Mouse (Mus musculus) CH12.LX (cell line): ENCODE measurements around the gene Lsg1. TPM values are rescaled to one million over a fixed set of nuclear protein-coding genes. Genes with fewer than 3 reads are reported as not detected.

Experiments
- DNase-seq: peaks from one replicate; pipeline ENCODE4 v3.0.0-alpha.2; 2013; ENCODE audit errors: extremely low read depth
- H3K27ac ChIP-seq: 2 replicates; pipeline ENCODE4 v1.5.1; 2012; ENCODE audit warnings: low read depth, mild to moderate bottlenecking, control low read depth, moderate library complexity; ENCODE audit not compliant: insufficient read depth
- H3K27me3 ChIP-seq: replicated peaks from 2 replicates; pipeline ENCODE3; 2012; ENCODE audit warnings: inconsistent platforms
- H3K36me3 ChIP-seq, 2 experiments: replicated peaks in 1 of 2; 2 replicates each; pipeline versions ENCODE3 to v1.6.1; 2012; ENCODE audit warnings: inconsistent platforms in 1 of 2, low read length in 1 of 2, mild to moderate bottlenecking in 1 of 2, mixed read lengths in 1 of 2, moderate library complexity in 1 of 2; ENCODE audit not compliant: control insufficient read depth in 1 of 2, insufficient read depth in 1 of 2
- H3K4me1 ChIP-seq, 2 experiments: 2 replicates each; pipeline ENCODE4 v1.6.1; 2012; ENCODE audit warnings: inconsistent platforms in 1 of 2, moderate library complexity in 1 of 2; ENCODE audit not compliant: insufficient read depth in 2 of 2, control insufficient read depth in 1 of 2
- H3K4me2 ChIP-seq: 2 replicates; pipeline ENCODE4 v1.6.1; 2012; ENCODE audit warnings: low read depth, mild to moderate bottlenecking, control low read depth; ENCODE audit not compliant: poor library complexity, insufficient read depth, severe bottlenecking
- H3K4me3 ChIP-seq, 3 experiments: fragments of 150-350 bp in 1 of 3; sonication (generic) in 1 of 3; replicated peaks in 1 of 3; 2 replicates each; pipeline versions ENCODE3 to v1.5.1; 2011 to 2012; ENCODE audit warnings: low read depth in 2 of 3, low read length in 2 of 3, mild to moderate bottlenecking in 2 of 3, moderate library complexity in 2 of 3, control low read depth in 1 of 3, improper control_type of control experiment in 1 of 3, inconsistent platforms in 1 of 3, mixed read lengths in 1 of 3; ENCODE audit not compliant: poor library complexity in 1 of 3
- H3K79me2 ChIP-seq: replicated peaks from 2 replicates; pipeline ENCODE4 v1.6.1; 2012; ENCODE audit warnings: mild to moderate bottlenecking, moderate library complexity; ENCODE audit not compliant: control insufficient read depth, poor library complexity, insufficient read depth, severe bottlenecking; ENCODE audit errors: extremely low read depth
- H3K9ac ChIP-seq: 2 replicates; pipeline ENCODE4 v1.6.1; 2012; ENCODE audit warnings: low read depth, mild to moderate bottlenecking, control low read depth, moderate library complexity; ENCODE audit not compliant: insufficient read depth
- H3K9me3 ChIP-seq: replicated peaks from 2 replicates; pipeline ENCODE3; 2012; ENCODE audit warnings: low read length, inconsistent platforms, mixed read lengths
- BHLHE40 ChIP-seq: IDR thresholded peaks from 2 replicates; pipeline ENCODE4 v1.6.1; 2011; ENCODE audit warnings: mild to moderate bottlenecking, low read depth, low read length, improper control_type of control experiment
- CHD1 ChIP-seq: IDR thresholded peaks from 2 replicates; pipeline ENCODE4 v1.6.1; 2012; ENCODE audit warnings: low read depth, low read length, improper control_type of control experiment, inconsistent platforms
- CHD2 ChIP-seq: IDR thresholded peaks from 2 replicates; pipeline ENCODE4 v1.6.1; 2011; ENCODE audit warnings: low read length, improper control_type of control experiment
- CTCF ChIP-seq, 2 experiments: IDR thresholded peaks in 1 of 2; conservative IDR thresholded peaks in 1 of 2; 2 replicates each; pipeline ENCODE4 v1.5.1; 2011 to 2012; ENCODE audit warnings: low read depth in 2 of 2, low read length in 2 of 2, improper control_type of control experiment in 1 of 2, inconsistent platforms in 1 of 2, mild to moderate bottlenecking in 1 of 2, moderate library complexity in 1 of 2
- E2F4 ChIP-seq: IDR thresholded peaks from 2 replicates; pipeline ENCODE4 v1.6.1; 2011; ENCODE audit warnings: low read depth, low read length, improper control_type of control experiment; ENCODE audit not compliant: insufficient replicate concordance
- ELF1 ChIP-seq: IDR thresholded peaks from 2 replicates; pipeline ENCODE4 v1.6.1; 2014; ENCODE audit warnings: low read depth, mild to moderate bottlenecking, inconsistent platforms, low read length, improper control_type of control experiment
- EP300 ChIP-seq: IDR thresholded peaks from 2 replicates; pipeline ENCODE4 v1.6.1; 2011; ENCODE audit warnings: low read length, improper control_type of control experiment
- ETS1 ChIP-seq: conservative IDR thresholded peaks from 2 replicates; pipeline ENCODE4 v1.6.1; 2012; ENCODE audit warnings: low read depth, mild to moderate bottlenecking, inconsistent platforms, low read length, improper control_type of control experiment, moderate library complexity
- GABPA ChIP-seq: IDR thresholded peaks from 2 replicates; pipeline ENCODE4 v1.6.1; 2012; ENCODE audit warnings: low read depth, low read length, improper control_type of control experiment, inconsistent platforms; ENCODE audit not compliant: insufficient replicate concordance
- HCFC1 ChIP-seq: IDR thresholded peaks from 2 replicates; pipeline ENCODE4 v1.6.1; 2012; ENCODE audit warnings: low read depth, mild to moderate bottlenecking, inconsistent platforms, low read length, improper control_type of control experiment
- JUND ChIP-seq: conservative IDR thresholded peaks from 2 replicates; pipeline ENCODE4 v1.6.1; 2011; ENCODE audit warnings: low read depth, low read length, improper control_type of control experiment
- MAFK ChIP-seq: IDR thresholded peaks from 2 replicates; pipeline ENCODE4 v1.6.1; 2011; ENCODE audit warnings: low read length, improper control_type of control experiment; ENCODE audit not compliant: insufficient replicate concordance
- MEF2A ChIP-seq: IDR thresholded peaks from 2 replicates; pipeline ENCODE4 v1.6.1; 2014; ENCODE audit warnings: low read depth, mild to moderate bottlenecking, inconsistent platforms, low read length, improper control_type of control experiment, borderline replicate concordance
- MXI1 ChIP-seq: IDR thresholded peaks from 2 replicates; pipeline ENCODE4 v1.6.1; 2011; ENCODE audit warnings: mild to moderate bottlenecking, low read depth, low read length, improper control_type of control experiment
- MYC ChIP-seq: IDR thresholded peaks from 2 replicates; pipeline ENCODE4 v1.6.1; 2011; ENCODE audit warnings: low read depth, mild to moderate bottlenecking, improper control_type of control experiment, low read length
- NELFE ChIP-seq: IDR thresholded peaks from 2 replicates; pipeline ENCODE4 v1.6.1; 2011; ENCODE audit warnings: low read depth, low read length, improper control_type of control experiment
- POLR2A ChIP-seq: IDR thresholded peaks from 2 replicates; pipeline ENCODE4 v1.6.1; 2011; ENCODE audit warnings: low read depth, mild to moderate bottlenecking, improper control_type of control experiment, low read length
- RCOR1 ChIP-seq: conservative IDR thresholded peaks from 2 replicates; pipeline ENCODE4 v1.6.1; 2012; ENCODE audit warnings: low read depth, mild to moderate bottlenecking, inconsistent platforms, low read length, improper control_type of control experiment
- TBP ChIP-seq: conservative IDR thresholded peaks from 2 replicates; pipeline ENCODE4 v1.6.1; 2011; ENCODE audit warnings: low read depth, low read length, improper control_type of control experiment
- TCF12 ChIP-seq: IDR thresholded peaks from 2 replicates; pipeline ENCODE4 v1.6.1; 2014; ENCODE audit warnings: low read depth, mild to moderate bottlenecking, inconsistent platforms, low read length, improper control_type of control experiment
- USF1 ChIP-seq: IDR thresholded peaks from 2 replicates; pipeline ENCODE4 v1.6.1; 2014; ENCODE audit warnings: low read depth, mild to moderate bottlenecking, inconsistent platforms, low read length, improper control_type of control experiment
- ZC3H11A ChIP-seq: IDR thresholded peaks from 2 replicates; pipeline ENCODE4 v1.6.1; 2012; ENCODE audit warnings: low read depth, mild to moderate bottlenecking, inconsistent platforms, low read length, improper control_type of control experiment
- ZKSCAN1 ChIP-seq: IDR thresholded peaks from 2 replicates; pipeline ENCODE4 v1.6.1; 2012; ENCODE audit warnings: low read depth, inconsistent platforms, low read length, improper control_type of control experiment, borderline replicate concordance
- dilution Hi-C: fragments of 300-500 bp; cut with MboI; formaldehyde crosslinking; loops from 2 replicates; pipeline ENCODE4 v1.14.3; 2020; ENCODE audit warnings: low sequenced_read_pairs; ENCODE audit not compliant: extremely low pct_unique_long_range_greater_than_20kb, extremely low pct_ligation_motif_present
- in situ Hi-C: fragments of 300-500 bp; cut with MboI; formaldehyde crosslinking; loops from 3 replicates; pipeline ENCODE4 v1.14.3; 2019; ENCODE audit warnings: low sequenced_read_pairs, low pct_ligation_motif_present, low pct_unique_long_range_greater_than_20kb, mixed read lengths
- polyA plus RNA-seq: library from polyadenylated mRNA; unstranded; fragments of >175 nt; gene quantifications from 2 replicates; pipeline ENCODE4 v1.2.1, GENCODE M21; 2012; ENCODE audit warnings: low read depth; ENCODE audit not compliant: insufficient read length
- total RNA-seq, 2 experiments: library from RNA; depleted of rRNA; stranded (reverse); fragments of 300-350 nt in 1 of 2; fragments of >200 nt in 1 of 2; gene quantifications; 2 replicates each; pipeline ENCODE4 v1.2.3; 2012 to 2014

Gene Lsg1
- total and polyA plus RNA-seq, 3 experiments = 58.4 to 189 (median 94.7) TPM

DNA sequence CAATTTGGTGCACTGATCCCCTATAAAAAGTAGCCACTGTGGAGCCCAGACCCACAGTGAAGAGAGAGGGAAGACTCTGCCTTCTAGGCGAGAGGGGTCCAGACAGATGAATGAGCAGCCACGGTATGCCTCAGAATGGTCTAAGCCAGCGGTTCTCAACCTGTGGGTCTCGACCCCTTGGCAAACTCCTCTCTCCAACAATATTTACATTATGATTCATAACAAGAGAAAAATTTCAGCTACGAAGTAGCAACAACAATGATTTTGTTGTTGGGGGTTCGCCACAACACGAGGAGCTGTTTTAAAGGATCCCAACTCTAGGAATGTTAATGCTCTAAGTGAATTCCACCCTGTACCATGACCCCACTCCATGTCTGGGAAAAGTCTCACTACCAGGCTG is 25.7 kb upstream of the Lsg1 start:
- H3K4me2 ChIP-seq = no peak overlapping the region
- no peaks in the 10 kb centered on the region for H3K9me3 ChIP-seq
- H3K27ac ChIP-seq = no peak overlapping the region
- no peak overlapping the region for H3K9ac ChIP-seq
- peaks cover 27 to 51% of the 10 kb centered on the region in 2 experiments for H3K4me1 ChIP-seq
- dilution Hi-C loops (no loop called here), in situ Hi-C loops (no loop called here)
- no peak overlapping the region for H3K4me3 ChIP-seq
- H3K36me3 ChIP-seq = no peaks in the 10 kb centered on the region
- H3K79me2 ChIP-seq = no peaks in the 10 kb centered on the region
- H3K27me3 ChIP-seq = peaks cover 2% of the 10 kb centered on the region
- no peak for DNase-seq
- TF ChIP-seq HCFC1 = no peak
- no peak for TF ChIP-seq GABPA
- TF ChIP-seq CTCF (conservative IDR thresholded peaks at IDR 0.05 in 1 of 2, IDR thresholded peaks at IDR 0.05 in 1 of 2; ENCODE audit: low read depth in 2 of 2, low read length in 2 of 2) = no peak
- no peak for TF ChIP-seq ETS1
- no peak for TF ChIP-seq ELF1
- TF ChIP-seq ZC3H11A = no peak
- TF ChIP-seq USF1 = no peak
- TF ChIP-seq RCOR1 = no peak

DNA sequence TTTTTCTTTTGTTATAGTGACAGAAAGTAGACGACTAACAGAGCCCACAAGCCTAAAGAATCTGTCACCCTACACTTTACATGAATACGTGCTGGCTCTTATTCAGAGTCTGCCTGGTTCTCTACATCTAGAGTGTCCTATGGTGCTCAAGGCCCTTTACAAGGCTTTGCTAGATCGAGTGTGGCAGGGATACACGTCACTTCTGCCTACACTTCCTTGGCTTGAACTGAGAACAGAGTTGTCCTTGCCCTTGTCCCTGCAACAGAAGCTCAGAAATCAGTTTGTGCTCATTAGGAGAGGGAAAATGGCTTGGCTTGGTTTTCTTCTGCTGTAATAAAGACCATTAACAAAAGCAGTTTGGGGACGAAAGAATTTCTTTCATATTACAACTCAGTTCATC is 23.9 kb upstream of the Lsg1 start:
- peaks cover 2% of the 10 kb centered on the region for H3K27me3 ChIP-seq
- TF ChIP-seq CHD1 (no peak), POLR2A (no peak), BHLHE40 (no peak), CHD2 (no peak), TBP (no peak), ZKSCAN1 (no peak), USF1 (no peak), TCF12 (no peak), MYC (no peak), JUND (no peak), MAFK (no peak), MEF2A (no peak), GABPA (no peak), MXI1 (no peak), E2F4 (no peak), NELFE (no peak), EP300 (no peak)
- no peak overlapping the region for H3K27ac ChIP-seq
- peaks cover 30 to 69% of the 10 kb centered on the region in 2 experiments for H3K4me1 ChIP-seq
- H3K9ac ChIP-seq = no peak overlapping the region
- no peaks in the 10 kb centered on the region for H3K79me2 ChIP-seq
- dilution Hi-C loops (no loop called here), in situ Hi-C loops (no loop called here)
- no peak for DNase-seq
- no peak overlapping the region for H3K4me2 ChIP-seq
- no peaks in the 10 kb centered on the region for H3K9me3 ChIP-seq
- H3K4me3 ChIP-seq = no peak overlapping the region
- no peaks in the 10 kb centered on the region for H3K36me3 ChIP-seq
